Mouse (Mus musculus) midbrain, postnatal 0 days (tissue): ENCODE measurements around the gene 5730522E02Rik. TPM values are rescaled to one million over a fixed set of nuclear protein-coding genes. Genes with fewer than 3 reads are reported as not detected.

Source experiments
- ATAC-seq: fragments of 200-750 bp; cut with Nextera tagmentation; 2 replicates; pipeline ENCODE4 v1.8.0; 2017; ENCODE audit warnings: moderate number of reproducible peaks, mild to moderate bottlenecking, moderate TSS enrichment, moderate library complexity; ENCODE audit not compliant: low FRiP score
- DNase-seq: peaks from one replicate; pipeline ENCODE4 v3.0.0-alpha.2; 2015; ENCODE audit warnings: low spot score
- H3K27ac ChIP-seq: fragments of 300-500 bp; sonication (generic); 2 replicates; pipeline ENCODE4 v1.5.1; 2014; ENCODE audit warnings: low read depth, mild to moderate bottlenecking, low read length, mixed read lengths
- H3K27me3 ChIP-seq: fragments of 300-500 bp; sonication (generic); 2 replicates; pipeline ENCODE4 v1.6.1; 2014; ENCODE audit warnings: low read length, control low read depth, mixed read lengths; ENCODE audit not compliant: insufficient read depth
- H3K36me3 ChIP-seq: fragments of 300-500 bp; sonication (generic); 2 replicates; pipeline ENCODE4 v1.6.1; 2014; ENCODE audit warnings: low read length, control low read depth, mixed read lengths; ENCODE audit not compliant: insufficient read depth
- H3K4me1 ChIP-seq: fragments of 300-500 bp; sonication (generic); 2 replicates; pipeline ENCODE4 v1.6.1; 2014; ENCODE audit warnings: mild to moderate bottlenecking, control low read depth, antibody characterized with exemption, low read length, mixed read lengths; ENCODE audit not compliant: insufficient read depth
- H3K4me2 ChIP-seq: fragments of 300-500 bp; sonication (generic); 2 replicates; pipeline ENCODE4 v1.6.1; 2014; ENCODE audit warnings: low read depth, mild to moderate bottlenecking, low read length, mixed read lengths; ENCODE audit not compliant: poor library complexity, severe bottlenecking
- H3K4me3 ChIP-seq: fragments of 300-500 bp; sonication (generic); 2 replicates; pipeline ENCODE4 v1.5.1; 2014; ENCODE audit warnings: low read depth, mild to moderate bottlenecking, low read length, moderate library complexity
- H3K9ac ChIP-seq: fragments of 300-500 bp; sonication (generic); replicated peaks from 2 replicates; pipeline ENCODE4 v1.6.1; 2014; ENCODE audit warnings: mild to moderate bottlenecking, low read length, moderate library complexity, mixed read lengths; ENCODE audit not compliant: poor library complexity, severe bottlenecking
- H3K9me3 ChIP-seq: fragments of 300-500 bp; sonication (generic); 2 replicates; pipeline ENCODE4 v1.6.1; 2016; ENCODE audit warnings: low read length, control low read depth
- CTCF ChIP-seq: IDR thresholded peaks from 2 replicates; pipeline ENCODE4 v1.5.1; 2016; ENCODE audit warnings: antibody characterized with exemption, mild to moderate bottlenecking
- WGBS: fragments of 180-500 bp; shearing (Covaris S2); extraction: QIAGEN DNeasy Blood & Tissue Kit; methylation state at CpG from one replicate; pipeline ENCODE4 v1.1.7; 2014; 5-methylcytosine and 5-hydroxymethylcytosine counted together
- polyA plus RNA-seq: library from polyadenylated mRNA; unstranded; fragments of >200 nt; fragmentation: Nextera tagmentation; extraction: Ambion mirVana; gene quantifications from 2 replicates; pipeline ENCODE4 v1.2.1, GENCODE M21; 2015
- total RNA-seq: library from RNA; depleted of rRNA; stranded (reverse); fragments of >200 nt; gene quantifications from 2 replicates; pipeline ENCODE4 v1.2.3, GENCODE M21; 2014

5730522E02Rik gene
- total and polyA plus RNA-seq, 2 experiments from 2014 or later, result 5.6 to 12.7 TPM

DNA sequence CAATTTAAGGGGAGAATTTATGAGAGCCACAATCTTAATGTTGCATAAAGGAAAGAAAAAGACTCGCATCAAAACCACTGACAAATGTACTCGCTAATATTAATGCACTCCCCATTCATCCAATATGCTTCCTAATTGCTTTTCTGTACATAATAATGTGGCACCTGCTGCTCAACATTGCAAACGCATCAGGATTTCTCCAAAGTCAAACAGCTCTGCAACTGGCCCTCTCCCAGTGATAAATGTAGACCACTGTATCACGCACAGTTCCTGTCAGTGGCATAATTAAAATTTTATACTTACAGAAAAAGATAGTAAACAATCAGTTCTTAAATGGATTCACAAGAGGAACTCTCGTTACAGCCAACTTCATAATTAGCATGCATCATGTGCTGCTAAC is 110.5 kb downstream of the 5730522E02Rik start:
- Histone ChIP-seq H3K9me3 (no peaks in the 10 kb centered on the region), H3K4me2 (no peak overlapping the region), H3K4me3 (no peak overlapping the region), H3K9ac (no peak overlapping the region), H3K4me1 (no peaks in the 10 kb centered on the region; the same call in none of the 2 replicates), H3K27ac (no peak overlapping the region), H3K27me3 (no peaks in the 10 kb centered on the region), H3K36me3 (no peaks in the 10 kb centered on the region)
- ATAC-seq (no peak), DNase-seq (no peak)
- WGBS, result 70% methylated on average over 5 of the region's 5 CpGs
- TF ChIP-seq CTCF, result no peak

DNA sequence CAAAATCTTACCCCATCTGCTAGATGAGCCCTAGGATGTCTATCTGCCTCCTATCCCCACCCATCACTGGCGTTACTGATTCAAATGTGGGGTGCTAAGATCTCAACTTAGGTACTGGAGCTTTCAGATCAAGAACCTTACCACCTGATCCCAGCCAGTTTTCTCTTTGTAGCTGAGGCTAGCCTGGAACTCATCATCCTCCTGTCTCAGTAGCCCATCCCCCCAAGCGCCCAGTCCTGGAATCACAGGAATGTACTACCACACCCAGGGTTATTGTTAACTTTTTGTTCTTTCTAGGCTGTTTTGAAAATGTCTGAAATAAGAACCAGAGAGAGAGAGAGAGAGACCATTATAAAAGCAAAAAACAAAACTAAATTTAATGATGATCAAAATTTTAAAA is 111.6 kb downstream of the 5730522E02Rik start:
- H3K36me3 ChIP-seq, result no peaks in the 10 kb centered on the region
- H3K27me3 ChIP-seq, result no peaks in the 10 kb centered on the region
- H3K4me3 ChIP-seq, result no peak overlapping the region
- H3K9me3 ChIP-seq, result no peaks in the 10 kb centered on the region
- no peak overlapping the region for H3K4me2 ChIP-seq
- H3K9ac ChIP-seq, result no peak overlapping the region
- no peaks in the 10 kb centered on the region; the same call in none of the 2 replicates for H3K4me1 ChIP-seq
- WGBS, result 99% methylated on average over 2 of the region's 2 CpGs
- H3K27ac ChIP-seq, result no peak overlapping the region
- ATAC-seq, result no peak
- DNase-seq, result no peak
- no peak for TF ChIP-seq CTCF

DNA sequence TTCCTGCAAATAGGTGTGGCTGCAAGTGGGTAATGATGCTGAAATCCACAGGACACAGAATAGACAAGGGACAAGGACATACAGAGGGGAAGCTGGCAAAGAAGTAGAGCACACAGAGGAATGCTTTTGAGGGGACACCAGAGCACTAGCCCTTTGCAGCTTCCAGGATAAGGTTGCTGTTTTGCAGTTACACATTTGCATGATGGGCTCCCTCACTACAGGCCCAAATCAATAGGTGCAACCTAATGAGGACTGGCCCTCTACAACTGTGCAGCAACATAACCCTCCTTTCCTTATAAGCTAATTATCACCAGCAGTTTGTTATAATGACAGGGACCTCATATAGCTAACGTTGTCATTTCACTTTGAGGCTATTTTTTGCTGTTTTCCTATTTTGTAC is 114.5 kb downstream of the 5730522E02Rik start:
- H3K9me3 ChIP-seq, result no peaks in the 10 kb centered on the region
- TF ChIP-seq CTCF, result no peak

GRCm38 (mm10) chr11:26088993-26089392 is 121.6 kb downstream of the 5730522E02Rik start:
- no peaks in the 10 kb centered on the region; the same call in 1 of the 2 replicates for H3K4me1 ChIP-seq
- H3K27me3 ChIP-seq, result no peaks in the 10 kb centered on the region
- no peaks in the 10 kb centered on the region for H3K36me3 ChIP-seq
- H3K9ac ChIP-seq, result no peak overlapping the region
- no peak overlapping the region for H3K4me3 ChIP-seq
- DNase-seq (peak; percentile 76), ATAC-seq (no peak)
- TF ChIP-seq CTCF, result no peak
- H3K4me2 ChIP-seq, result no peak overlapping the region
- H3K9me3 ChIP-seq, result no peaks in the 10 kb centered on the region
- WGBS, result 46% methylated on average over 5 of the region's 5 CpGs
- H3K27ac ChIP-seq, result no peak overlapping the region

More for the DNA sequence above, 114.5 kb downstream of the 5730522E02Rik start:
- no peak overlapping the region for H3K4me2 ChIP-seq
- H3K27ac ChIP-seq, result no peak overlapping the region
- no peaks in the 10 kb centered on the region for H3K4me1 ChIP-seq
- H3K27me3 ChIP-seq, result no peaks in the 10 kb centered on the region
- H3K9ac ChIP-seq, result no peak overlapping the region
- DNase-seq (no peak), ATAC-seq (no peak)
- H3K4me3 ChIP-seq, result no peak overlapping the region
- no peaks in the 10 kb centered on the region for H3K36me3 ChIP-seq
- WGBS, result 52% methylated on average over 1 of the region's 1 CpGs

- no peak for DNase-seq
- Histone ChIP-seq H3K9me3 (no peaks in the 10 kb centered on the region), H3K4me1 (no peaks in the 10 kb centered on the region; the same call in 1 of the 2 replicates), H3K27me3 (no peaks in the 10 kb centered on the region), H3K9ac (no peak overlapping the region), H3K36me3 (no peaks in the 10 kb centered on the region), H3K27ac (no peak overlapping the region), H3K4me3 (no peak overlapping the region), H3K4me2 (no peak overlapping the region)
- ATAC-seq, result no peak
- no peak for TF ChIP-seq CTCF
- WGBS, result 41% methylated on average over 7 of the region's 7 CpGs
Measured at GRCm38 (mm10) chr11:26086679-26087078, 123.9 kb downstream of the 5730522E02Rik start.

DNA sequence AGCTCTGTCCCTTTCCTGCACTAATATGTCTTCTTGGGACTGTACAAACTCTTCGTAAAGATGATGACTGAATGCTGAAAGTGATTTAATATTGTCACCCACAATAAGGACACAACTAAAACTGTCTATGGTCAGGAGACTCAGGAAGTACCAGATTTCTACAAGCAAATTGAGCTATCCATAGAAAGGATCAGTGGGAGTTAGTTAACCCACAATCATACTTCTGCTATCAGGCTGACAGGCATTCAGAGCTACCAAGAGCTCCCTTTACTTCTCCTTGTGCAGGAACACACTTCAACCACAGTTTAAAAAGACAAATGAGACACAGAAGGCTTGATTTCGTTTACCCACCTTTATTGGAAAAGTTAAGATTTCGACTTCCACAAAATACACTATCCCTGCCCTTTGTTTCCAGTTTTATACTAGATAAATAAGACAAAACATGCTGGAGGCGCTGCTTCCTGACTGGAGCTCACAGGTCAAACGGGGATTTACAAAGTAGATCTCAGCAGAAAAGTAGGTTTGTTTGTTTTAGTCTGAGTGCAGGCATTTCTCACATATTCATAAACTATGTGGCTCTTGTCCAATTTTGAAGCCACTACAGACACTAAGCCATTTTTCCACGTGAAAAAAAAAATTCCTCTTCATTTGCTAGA is 125.1 kb downstream of the 5730522E02Rik start:
- Histone ChIP-seq H3K4me2 (no peak overlapping the region), H3K27ac (no peak overlapping the region), H3K4me1 (no peaks in the 10 kb centered on the region; the same call in 1 of the 2 replicates), H3K36me3 (no peaks in the 10 kb centered on the region), H3K4me3 (no peak overlapping the region), H3K9ac (no peak overlapping the region), H3K27me3 (no peaks in the 10 kb centered on the region), H3K9me3 (no peaks in the 10 kb centered on the region)
- no peak for ATAC-seq
- TF ChIP-seq CTCF, result no peak
- DNase-seq, result no peak
- 63% methylated on average over 6 of the region's 6 CpGs for WGBS
